Mouse (Mus musculus) kidney, postnatal 0 days (tissue): ENCODE measurements at regions not wholly inside any gene's neighbourhood (a gene's known extent, or its start where the extent isn't known, plus 50 kb on each side); places are given as distances from the start of the nearest gene placed in this dataset.

Experiments
- ATAC-seq: fragments of 200-750 bp; cut with Nextera tagmentation; replicated peaks from 2 replicates; pipeline ENCODE4 v1.8.0; 2017; ENCODE audit warnings: low read depth, moderate number of reproducible peaks, moderate TSS enrichment, moderate library complexity; ENCODE audit not compliant: low FRiP score
- DNase-seq: peaks from one replicate; pipeline ENCODE4 v3.0.0-alpha.2; 2016; ENCODE audit warnings: low spot score
- H3K27ac ChIP-seq: fragments of 300-500 bp; sonication (generic); 2 replicates; pipeline ENCODE4 v1.5.1; 2014; ENCODE audit warnings: mild to moderate bottlenecking
- H3K27me3 ChIP-seq: fragments of 300-500 bp; sonication (generic); 2 replicates; pipeline ENCODE4 v1.6.1; 2014; ENCODE audit warnings: low read length, mixed read lengths; ENCODE audit not compliant: insufficient read depth
- H3K36me3 ChIP-seq: fragments of 300-500 bp; sonication (generic); 2 replicates; pipeline ENCODE4 v1.6.1; 2014; ENCODE audit warnings: low read length, mixed read lengths; ENCODE audit not compliant: insufficient read depth
- H3K4me1 ChIP-seq: fragments of 300-500 bp; sonication (generic); replicated peaks from 2 replicates; pipeline ENCODE4 v1.6.1; 2014; ENCODE audit warnings: antibody characterized with exemption, low read length, mixed read lengths; ENCODE audit not compliant: insufficient read depth
- H3K4me2 ChIP-seq: fragments of 300-500 bp; sonication (generic); 2 replicates; pipeline ENCODE4 v1.6.1; 2014; ENCODE audit warnings: mild to moderate bottlenecking, low read length, moderate library complexity, mixed read lengths
- H3K4me3 ChIP-seq: fragments of 300-500 bp; sonication (generic); replicated peaks from 2 replicates; pipeline ENCODE4 v1.5.1; 2014; ENCODE audit warnings: low read depth, low read length
- H3K9ac ChIP-seq: fragments of 300-500 bp; sonication (generic); 2 replicates; pipeline ENCODE4 v1.6.1; 2014; ENCODE audit warnings: low read depth, low read length
- H3K9me3 ChIP-seq: fragments of 300-500 bp; sonication (generic); replicated peaks from 2 replicates; pipeline ENCODE4 v1.6.1; 2016; ENCODE audit warnings: low read length, inconsistent platforms, mixed read lengths
- CTCF ChIP-seq: IDR thresholded peaks from 2 replicates; pipeline ENCODE4 v1.5.1; 2016; ENCODE audit warnings: antibody characterized with exemption, low read depth, mild to moderate bottlenecking, moderate library complexity
- WGBS: fragments of 180-500 bp; shearing (Covaris S2); extraction: QIAGEN DNeasy Blood & Tissue Kit; methylation state at CpG from one replicate; pipeline ENCODE4 v1.1.7; 2014; 5-methylcytosine and 5-hydroxymethylcytosine counted together

DNA sequence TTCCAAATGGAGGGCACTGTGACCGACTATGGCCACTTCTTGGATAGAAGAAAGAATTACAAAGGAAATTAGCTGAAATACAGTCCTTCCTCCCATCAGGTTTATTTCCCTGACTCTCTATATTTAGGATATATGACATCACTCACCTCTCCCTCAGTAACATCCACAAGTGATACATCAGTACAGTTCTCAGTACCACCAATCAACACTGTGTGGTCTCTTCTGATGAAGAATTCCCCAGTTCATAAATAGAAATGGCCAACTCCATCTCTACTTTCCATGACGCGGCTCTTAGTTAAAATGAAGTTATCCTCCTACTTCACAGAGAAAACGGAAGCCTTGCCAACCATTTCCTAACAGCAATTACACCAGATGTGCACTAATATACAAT lies 208.3 kb upstream of the Dio2 start:
- Histone ChIP-seq H3K27ac (no peak overlapping the region), H3K27me3 (no peaks in the 10 kb centered on the region), H3K4me2 (no peak overlapping the region), H3K36me3 (no peaks in the 10 kb centered on the region), H3K4me1 (no peaks in the 10 kb centered on the region), H3K9ac (no peak overlapping the region), H3K9me3 (no peaks in the 10 kb centered on the region), H3K4me3 (no peak overlapping the region)
- ATAC-seq (no peak), DNase-seq (no peak)
- TF ChIP-seq CTCF, result no peak
- whole genome bisulfite sequencing, result 81% methylated on average over 4 of the region's 4 CpGs

DNA sequence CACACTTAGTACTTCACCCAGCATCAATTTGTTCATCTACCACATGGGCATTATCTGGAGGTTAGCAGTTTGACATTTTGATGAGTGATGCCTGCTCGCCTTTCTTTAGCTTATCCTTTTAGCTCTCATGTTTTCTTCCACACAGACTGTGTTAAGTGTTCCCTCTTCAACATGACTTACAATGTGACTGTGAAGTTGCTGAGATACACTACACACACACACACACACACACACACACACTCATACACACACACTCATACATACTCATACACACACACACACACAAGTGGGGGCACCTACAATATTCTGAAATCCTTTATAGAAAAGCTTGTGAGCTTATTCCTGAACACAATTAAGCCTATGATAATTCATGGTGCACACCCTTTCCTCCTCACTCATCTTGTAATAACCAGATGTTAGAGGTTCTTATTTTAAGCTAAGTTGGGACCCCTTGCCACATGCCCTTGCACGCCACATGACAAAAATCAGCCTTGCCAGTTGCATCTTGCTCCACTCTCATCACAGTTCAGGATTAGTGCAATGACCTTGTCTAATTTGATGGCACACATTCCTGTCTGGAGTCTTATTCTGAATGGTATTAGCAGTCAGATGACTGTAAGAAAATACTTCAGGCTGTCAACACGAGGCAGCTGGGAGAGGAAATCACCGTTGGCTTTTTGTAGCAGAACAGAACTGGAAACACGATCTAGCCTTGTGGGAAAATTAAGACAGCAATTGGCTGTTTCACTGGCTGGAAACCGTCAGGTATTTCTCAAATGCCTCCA lies 207.7 kb upstream of the Dio2 start:
- ATAC-seq (no peak), DNase-seq (no peak)
- H3K4me3 ChIP-seq, result no peak overlapping the region
- H3K9me3 ChIP-seq, result no peaks in the 10 kb centered on the region
- no peaks in the 10 kb centered on the region for H3K27me3 ChIP-seq
- no peaks in the 10 kb centered on the region for H3K4me1 ChIP-seq
- no peak overlapping the region for H3K27ac ChIP-seq
- 45% methylated on average over 6 of the region's 6 CpGs for WGBS
- no peaks in the 10 kb centered on the region for H3K36me3 ChIP-seq
- no peak overlapping the region for H3K9ac ChIP-seq
- TF ChIP-seq CTCF, result no peak
- no peak overlapping the region for H3K4me2 ChIP-seq

DNA sequence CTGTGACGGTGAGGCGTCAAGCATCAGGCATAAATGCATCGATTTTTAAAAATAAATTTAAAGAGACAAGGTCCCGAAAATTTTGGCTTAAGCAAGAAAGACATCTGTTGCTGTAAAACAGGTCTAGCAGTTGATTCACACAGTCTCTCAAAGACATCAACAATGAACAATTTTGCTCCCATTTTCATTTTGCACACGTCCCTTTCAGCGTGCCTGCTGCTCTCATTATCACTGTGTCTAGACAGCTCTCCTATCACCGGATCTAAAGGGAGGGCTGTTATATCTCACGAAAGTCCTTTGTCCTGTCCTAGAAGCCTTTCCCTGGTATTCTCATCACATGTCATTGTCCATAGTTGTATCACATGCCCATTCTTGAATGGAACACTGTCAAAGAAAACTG lies 194.4 kb upstream of the Dio2 start:
- Histone ChIP-seq H3K36me3 (no peaks in the 10 kb centered on the region), H3K4me3 (no peak overlapping the region), H3K4me2 (no peak overlapping the region), H3K27ac (no peak overlapping the region), H3K27me3 (no peaks in the 10 kb centered on the region), H3K9me3 (no peaks in the 10 kb centered on the region), H3K9ac (no peak overlapping the region), H3K4me1 (no peaks in the 10 kb centered on the region)
- no peak for ATAC-seq
- TF ChIP-seq CTCF, result no peak
- no peak for DNase-seq
- WGBS, result 95% methylated on average over 8 of the region's 8 CpGs

DNA sequence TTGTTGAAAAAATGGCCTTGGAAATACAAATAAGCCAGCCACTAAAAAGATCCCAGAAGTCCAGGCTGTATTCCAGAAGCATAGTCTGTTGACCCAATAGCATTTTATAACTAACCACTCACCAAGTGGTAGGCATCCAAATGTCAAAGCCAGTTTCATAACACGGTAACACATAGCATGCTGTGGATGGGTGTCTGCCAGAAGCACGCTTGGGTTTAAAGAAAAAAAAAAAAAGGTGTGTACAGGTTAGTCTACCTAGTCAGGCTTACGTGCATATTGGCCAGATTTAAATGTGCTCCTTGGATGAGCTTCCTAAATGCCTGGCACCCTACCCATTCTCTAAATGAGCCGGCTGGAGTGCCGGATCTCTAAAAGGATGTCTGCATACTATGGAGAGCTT lies 194.0 kb upstream of the Dio2 start:
- no peak overlapping the region for H3K4me2 ChIP-seq
- no peaks in the 10 kb centered on the region for H3K36me3 ChIP-seq
- H3K9ac ChIP-seq, result no peak overlapping the region
- H3K4me1 ChIP-seq, result no peaks in the 10 kb centered on the region
- no peaks in the 10 kb centered on the region for H3K9me3 ChIP-seq
- no peak overlapping the region for H3K27ac ChIP-seq
- no peak for DNase-seq
- no peak for ATAC-seq
- no peaks in the 10 kb centered on the region for H3K27me3 ChIP-seq
- TF ChIP-seq CTCF, result no peak
- no peak overlapping the region for H3K4me3 ChIP-seq
- WGBS, result 90% methylated on average over 5 of the region's 5 CpGs

DNA sequence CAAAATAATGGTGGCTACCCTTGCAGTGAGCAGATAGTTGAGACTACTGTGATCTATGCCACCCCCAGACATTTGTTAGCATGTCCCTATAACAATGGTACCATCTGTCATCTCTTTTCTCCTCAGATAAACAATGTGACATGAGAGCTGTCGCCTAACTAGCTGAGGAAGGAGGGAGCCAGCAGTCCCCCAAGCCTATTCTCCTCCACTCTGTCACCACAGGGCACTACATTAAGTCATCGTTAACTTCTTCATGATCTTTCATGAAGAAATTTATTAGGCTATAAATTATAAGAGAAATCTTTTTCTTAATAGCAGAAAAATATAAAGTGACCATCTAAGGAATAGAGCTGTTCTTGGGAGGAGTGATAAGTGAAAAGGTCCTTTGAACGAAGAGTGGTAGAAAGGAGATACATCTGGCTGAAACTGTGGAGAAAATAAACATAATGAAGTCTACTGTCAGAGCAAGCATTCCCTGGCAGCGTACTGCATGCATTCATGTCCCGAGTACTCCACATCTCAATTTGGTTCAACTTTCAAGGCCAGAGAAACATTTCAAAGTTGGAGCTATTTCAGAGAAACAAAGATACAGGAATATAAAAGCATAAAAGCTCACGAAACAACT lies 192.0 kb upstream of the Dio2 start:
- ATAC-seq, result no peak
- no peak for DNase-seq

DNA sequence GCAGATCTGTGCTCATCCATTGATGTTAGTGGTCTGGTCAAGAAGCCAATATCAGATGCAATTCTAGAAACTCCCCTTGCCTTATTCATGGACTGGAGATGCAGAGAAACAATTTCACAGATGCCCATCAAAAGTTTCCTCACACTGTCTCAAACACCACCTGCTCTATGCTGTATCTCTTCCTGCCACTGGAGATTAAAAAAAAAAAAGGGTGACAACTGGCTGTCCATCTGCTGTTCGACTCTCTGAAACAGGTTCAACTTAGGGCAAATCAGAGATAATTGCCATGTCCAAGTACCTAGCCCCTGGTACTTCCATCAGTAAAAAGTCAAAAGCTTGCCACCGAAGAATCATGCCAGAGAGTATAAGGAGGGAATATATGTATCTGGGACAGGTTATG lies 185.4 kb upstream of the Dio2 start:
- Histone ChIP-seq H3K9me3 (no peaks in the 10 kb centered on the region), H3K36me3 (no peaks in the 10 kb centered on the region), H3K4me2 (no peak overlapping the region), H3K27me3 (no peaks in the 10 kb centered on the region), H3K9ac (no peak overlapping the region), H3K4me3 (no peak overlapping the region), H3K27ac (no peak overlapping the region), H3K4me1 (no peaks in the 10 kb centered on the region)
- 89% methylated on average over 2 of the region's 2 CpGs for WGBS
- ATAC-seq (no peak), DNase-seq (no peak)
- no peak for TF ChIP-seq CTCF

More for the DNA sequence above, 192.0 kb upstream of the Dio2 start:
- H3K4me2 ChIP-seq, result no peak overlapping the region
- H3K9ac ChIP-seq, result no peak overlapping the region
- no peaks in the 10 kb centered on the region for H3K9me3 ChIP-seq
- no peak for TF ChIP-seq CTCF
- no peaks in the 10 kb centered on the region for H3K36me3 ChIP-seq
- no peaks in the 10 kb centered on the region for H3K4me1 ChIP-seq
- no peak overlapping the region for H3K27ac ChIP-seq
- no peak overlapping the region for H3K4me3 ChIP-seq
- WGBS, result 60% methylated on average over 6 of the region's 6 CpGs
- no peaks in the 10 kb centered on the region for H3K27me3 ChIP-seq
